Mouse (Mus musculus): ENCODE data around the gene Dgkh.

DNA sequence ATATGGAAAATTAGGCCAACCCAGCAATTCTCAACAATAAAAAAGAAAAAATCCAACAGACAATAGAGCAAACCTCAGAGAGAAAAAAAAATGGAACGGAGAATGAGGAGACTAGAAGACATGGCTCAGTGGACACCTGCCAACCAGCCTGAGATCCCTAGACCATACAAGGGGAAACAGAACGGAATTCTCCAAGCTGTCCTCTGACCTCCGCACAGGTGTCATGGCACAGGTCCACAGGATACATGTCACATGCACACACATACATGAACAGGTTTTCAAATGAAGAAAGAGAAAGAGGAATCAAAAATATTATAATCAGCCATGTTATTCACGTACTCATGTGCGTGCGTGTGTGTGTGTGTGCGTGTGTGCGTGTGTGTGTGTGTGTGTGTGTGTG lies 38.5 kb downstream of the Dgkh start:
- TF ChIP-seq CTCF (IDR thresholded peaks at IDR 0.05) (no peak), EP300 (IDR thresholded peaks at IDR 0.05) (no peak)

All from lung, postnatal 0 days (tissue).